Mouse (Mus musculus): Measurements from ENCODE around the gene Aire. TPM values are rescaled to one million over a fixed set of nuclear protein-coding genes. Genes with fewer than 3 reads are reported as not detected.

Aire gene
- polyA plus RNA-seq, 1 experiment from 2014 or later = 0.16 TPM

DNA sequence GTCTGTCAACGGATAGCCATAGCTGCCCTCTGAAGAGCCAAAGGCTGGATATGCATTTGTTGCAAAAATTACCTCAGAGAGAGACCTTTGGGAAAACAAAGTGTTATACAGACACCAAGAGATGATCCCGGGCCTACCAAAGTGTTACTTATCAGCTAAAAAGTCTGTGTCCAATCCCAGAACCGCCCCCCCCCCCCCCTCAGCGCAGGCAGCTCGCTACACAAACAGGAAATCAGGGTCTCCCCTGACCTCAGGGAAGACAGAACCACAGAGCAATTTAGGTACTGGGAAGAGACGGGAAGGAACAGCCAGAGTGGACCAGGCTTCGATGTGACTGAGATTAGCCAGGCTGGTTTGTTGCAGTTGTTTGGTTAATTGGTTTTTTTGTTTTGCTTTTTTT is 36.2 kb downstream of the Aire start:
- H3K27me3 ChIP-seq (ENCODE audit: control insufficient read depth, insufficient read depth, low read length) = no peaks in the 10 kb centered on the region
- H3K4me2 ChIP-seq (ENCODE audit: low read length) = peak overlapping the region; percentile 96
- H3K4me3 ChIP-seq (ENCODE audit: control insufficient read depth in 1 of 2, insufficient read depth in 1 of 2, low read depth in 1 of 2, low read length in 2 of 2) = peak overlapping the region in 1 of 2 experiments; percentile 88; a peak in 1 of 4 replicates
- H3K9me3 ChIP-seq (ENCODE audit: control insufficient read depth, low read length) = no peaks in the 10 kb centered on the region
- H3K4me1 ChIP-seq (ENCODE audit: control insufficient read depth in 2 of 2, insufficient read depth in 2 of 2, low read length in 2 of 2) = peaks cover 23 to 36% of the 10 kb centered on the region in 2 experiments
- WGBS = 37% methylated on average over 7 of the region's 7 CpGs
- H3K36me3 ChIP-seq (ENCODE audit: control insufficient read depth, insufficient read depth, low read length) = peaks cover 31% of the 10 kb centered on the region
- H3K9ac ChIP-seq (ENCODE audit: low read length) = peak overlapping the region; percentile 14; the same call in 1 of the 2 replicates
- no peak for ATAC-seq (ENCODE audit: insufficient number of reproducible peaks, insufficient read depth, low FRiP score, low read depth)
- H3K27ac ChIP-seq (replicated peaks in 1 of 2; ENCODE audit: control insufficient read depth in 1 of 2, insufficient read depth in 1 of 2, low read depth in 2 of 2, low read length in 2 of 2) = peak overlapping the region; percentile 4 to 100; a peak in 1 of 4 replicates

DNA sequence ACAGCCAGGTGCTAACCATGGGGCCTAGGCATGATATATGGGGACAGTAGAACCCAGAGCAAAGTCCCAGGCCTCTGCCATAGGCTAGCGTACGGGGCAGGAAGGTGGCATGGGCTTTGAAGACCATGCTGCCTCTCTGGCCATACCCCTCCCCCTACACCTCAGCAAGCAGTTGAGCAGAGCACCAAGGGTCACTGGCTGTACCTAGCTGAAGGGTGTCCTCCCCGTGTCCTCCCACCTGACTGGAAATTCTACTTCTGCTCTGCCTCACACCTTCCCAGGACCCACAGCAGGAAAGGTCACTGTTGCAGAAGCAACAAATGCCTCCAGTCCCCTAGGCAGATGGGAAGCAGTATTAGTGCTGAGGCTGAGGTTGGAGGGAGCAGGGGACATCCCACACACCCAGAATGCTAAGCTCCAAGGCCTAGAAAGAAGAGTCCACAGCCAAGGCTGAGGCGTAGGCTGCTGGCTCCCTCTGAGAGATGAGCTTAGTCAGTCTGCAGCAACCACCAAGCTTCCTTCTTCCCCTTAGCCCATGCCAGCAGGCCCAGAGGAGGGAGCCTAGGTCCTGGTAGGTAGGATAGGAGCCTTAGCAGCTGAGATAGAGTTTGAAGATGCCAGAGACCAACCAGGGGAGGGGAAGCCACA is 37.5 kb downstream of the Aire start:
- Histone ChIP-seq H3K4me3 (ENCODE audit: control insufficient read depth in 1 of 2, insufficient read depth in 1 of 2, low read depth in 1 of 2, low read length in 2 of 2) (no peak overlapping the region), H3K9me3 (ENCODE audit: control insufficient read depth, low read length) (no peaks in the 10 kb centered on the region), H3K27me3 (ENCODE audit: control insufficient read depth, insufficient read depth, low read length) (no peaks in the 10 kb centered on the region), H3K36me3 (ENCODE audit: control insufficient read depth, insufficient read depth, low read length) (peaks cover 44% of the 10 kb centered on the region), H3K9ac (ENCODE audit: low read length) (0 out of 2 replicates have a peak overlapping the region, but pooled peaks have one; percentile 14), H3K4me2 (ENCODE audit: low read length) (no peak overlapping the region), H3K27ac (replicated peaks in 1 of 2; ENCODE audit: control insufficient read depth in 1 of 2, insufficient read depth in 1 of 2, low read depth in 2 of 2, low read length in 2 of 2) (no peak overlapping the region), H3K4me1 (ENCODE audit: control insufficient read depth in 2 of 2, insufficient read depth in 2 of 2, low read length in 2 of 2) (peaks cover 23 to 36% of the 10 kb centered on the region in 2 experiments)
- 86% methylated on average over 4 of the region's 4 CpGs for WGBS
- no peak for ATAC-seq (ENCODE audit: insufficient number of reproducible peaks, insufficient read depth, low FRiP score, low read depth)

GRCm38 (mm10) chr10:78004479-78005100 is 38.8 kb downstream of the Aire start:
- ATAC-seq (ENCODE audit: insufficient number of reproducible peaks, insufficient read depth, low FRiP score, low read depth) = no peak
- Histone ChIP-seq H3K9ac (ENCODE audit: low read length) (no peak overlapping the region), H3K4me1 (ENCODE audit: control insufficient read depth in 2 of 2, insufficient read depth in 2 of 2, low read length in 2 of 2) (peaks cover 23 to 33% of the 10 kb centered on the region in 2 experiments), H3K4me2 (ENCODE audit: low read length) (no peak overlapping the region), H3K27ac (replicated peaks in 1 of 2; ENCODE audit: control insufficient read depth in 1 of 2, insufficient read depth in 1 of 2, low read depth in 2 of 2, low read length in 2 of 2) (no peak overlapping the region), H3K4me3 (ENCODE audit: control insufficient read depth in 1 of 2, insufficient read depth in 1 of 2, low read depth in 1 of 2, low read length in 2 of 2) (no peak overlapping the region), H3K36me3 (ENCODE audit: control insufficient read depth, insufficient read depth, low read length) (peaks cover 58% of the 10 kb centered on the region), H3K9me3 (ENCODE audit: control insufficient read depth, low read length) (no peaks in the 10 kb centered on the region), H3K27me3 (ENCODE audit: control insufficient read depth, insufficient read depth, low read length) (no peaks in the 10 kb centered on the region)
- 91% methylated on average over 3 of the region's 3 CpGs for WGBS

GRCm38 (mm10) chr10:78002316-78002715 is 41.1 kb downstream of the Aire start:
- Histone ChIP-seq H3K4me1 (ENCODE audit: control insufficient read depth in 2 of 2, insufficient read depth in 2 of 2, low read length in 2 of 2) (peaks cover 9 to 16% of the 10 kb centered on the region in 2 experiments), H3K4me2 (ENCODE audit: low read length) (no peak overlapping the region), H3K4me3 (ENCODE audit: control insufficient read depth in 1 of 2, insufficient read depth in 1 of 2, low read depth in 1 of 2, low read length in 2 of 2) (no peak overlapping the region), H3K27me3 (ENCODE audit: control insufficient read depth, insufficient read depth, low read length) (no peaks in the 10 kb centered on the region), H3K36me3 (ENCODE audit: control insufficient read depth, insufficient read depth, low read length) (peaks cover 80% of the 10 kb centered on the region), H3K9ac (ENCODE audit: low read length) (no peak overlapping the region), H3K9me3 (ENCODE audit: control insufficient read depth, low read length) (no peaks in the 10 kb centered on the region), H3K27ac (replicated peaks in 1 of 2; ENCODE audit: control insufficient read depth in 1 of 2, insufficient read depth in 1 of 2, low read depth in 2 of 2, low read length in 2 of 2) (no peak overlapping the region)
- WGBS = 85% methylated on average over 2 of the region's 2 CpGs
- no peak for ATAC-seq (ENCODE audit: insufficient number of reproducible peaks, insufficient read depth, low FRiP score, low read depth)

DNA sequence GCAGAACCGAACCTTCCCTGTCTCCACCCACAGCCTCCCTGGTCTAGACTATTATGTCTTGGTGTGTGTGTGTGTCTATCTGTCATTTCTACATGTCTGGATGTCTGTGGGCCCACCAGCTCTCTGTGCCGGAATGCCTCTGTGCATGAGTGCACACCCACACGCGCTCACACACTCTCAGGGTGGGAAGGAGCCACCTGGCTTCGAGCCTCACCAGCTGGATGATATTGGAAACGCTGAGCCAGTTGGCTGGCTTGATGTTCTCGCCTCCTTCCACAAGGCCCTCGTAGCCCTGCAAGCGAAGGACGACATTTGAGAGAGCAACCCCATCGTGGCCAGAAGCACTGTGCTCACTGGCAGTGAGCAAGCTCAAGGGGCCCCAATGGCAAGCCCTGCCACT is 41.6 kb downstream of the Aire start:
- 89% methylated on average over 11 of the region's 11 CpGs for WGBS
- no peak for ATAC-seq (ENCODE audit: insufficient number of reproducible peaks, insufficient read depth, low FRiP score, low read depth)

DNA sequence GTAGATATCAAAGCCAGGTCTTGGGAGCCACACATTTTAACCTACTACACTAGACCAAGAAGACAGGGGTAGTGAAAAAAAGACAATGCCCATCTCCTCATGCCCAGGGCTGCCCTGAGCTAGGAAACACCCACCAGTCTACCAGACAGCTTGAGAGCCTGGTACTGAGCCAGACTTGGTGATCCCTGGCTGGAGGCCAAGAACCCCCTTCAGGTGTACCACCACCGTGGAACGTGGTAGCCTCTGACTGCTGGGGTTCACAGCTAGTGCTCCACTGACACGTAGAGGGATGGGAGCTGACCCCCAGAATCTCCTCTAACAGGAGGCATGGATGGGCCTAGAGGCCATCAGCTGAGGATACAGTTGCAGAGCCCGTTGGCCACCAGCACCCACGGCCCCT is 43.2 kb downstream of the Aire start:
- H3K4me3 ChIP-seq (ENCODE audit: control insufficient read depth in 1 of 2, insufficient read depth in 1 of 2, low read depth in 1 of 2, low read length in 2 of 2) = no peak overlapping the region
- H3K27ac ChIP-seq (replicated peaks in 1 of 2; ENCODE audit: control insufficient read depth in 1 of 2, insufficient read depth in 1 of 2, low read depth in 2 of 2, low read length in 2 of 2) = no peak overlapping the region
- H3K4me1 ChIP-seq (ENCODE audit: control insufficient read depth in 2 of 2, insufficient read depth in 2 of 2, low read length in 2 of 2) = no peaks in the 10 kb centered on the region; a peak in 1 of 4 replicates
- H3K9ac ChIP-seq (ENCODE audit: low read length) = no peak overlapping the region
- 94% methylated on average over 5 of the region's 5 CpGs for WGBS
- H3K27me3 ChIP-seq (ENCODE audit: control insufficient read depth, insufficient read depth, low read length) = no peaks in the 10 kb centered on the region
- H3K4me2 ChIP-seq (ENCODE audit: low read length) = no peak overlapping the region
- H3K36me3 ChIP-seq (ENCODE audit: control insufficient read depth, insufficient read depth, low read length) = peaks cover 98% of the 10 kb centered on the region
- no peaks in the 10 kb centered on the region for H3K9me3 ChIP-seq (ENCODE audit: control insufficient read depth, low read length)
- ATAC-seq (ENCODE audit: insufficient number of reproducible peaks, insufficient read depth, low FRiP score, low read depth) = no peak

More for the DNA sequence above, 41.6 kb downstream of the Aire start:
- no peaks in the 10 kb centered on the region for H3K27me3 ChIP-seq (ENCODE audit: control insufficient read depth, insufficient read depth, low read length)
- peaks cover 85% of the 10 kb centered on the region for H3K36me3 ChIP-seq (ENCODE audit: control insufficient read depth, insufficient read depth, low read length)
- no peak overlapping the region for H3K4me3 ChIP-seq (ENCODE audit: control insufficient read depth in 1 of 2, insufficient read depth in 1 of 2, low read depth in 1 of 2, low read length in 2 of 2)
- peaks cover 4 to 10% of the 10 kb centered on the region in 2 experiments for H3K4me1 ChIP-seq (ENCODE audit: control insufficient read depth in 2 of 2, insufficient read depth in 2 of 2, low read length in 2 of 2)
- H3K9me3 ChIP-seq (ENCODE audit: control insufficient read depth, low read length) = no peaks in the 10 kb centered on the region
- no peak overlapping the region for H3K9ac ChIP-seq (ENCODE audit: low read length)
- no peak overlapping the region for H3K27ac ChIP-seq (replicated peaks in 1 of 2; ENCODE audit: control insufficient read depth in 1 of 2, insufficient read depth in 1 of 2, low read depth in 2 of 2, low read length in 2 of 2)
- H3K4me2 ChIP-seq (ENCODE audit: low read length) = no peak overlapping the region

GRCm38 (mm10) chr10:77995639-77996038 is 47.8 kb downstream of the Aire start:
- H3K4me2 ChIP-seq (ENCODE audit: low read length) = no peak overlapping the region
- WGBS = 83% methylated on average over 3 of the region's 3 CpGs
- H3K9ac ChIP-seq (ENCODE audit: low read length) = no peak overlapping the region
- H3K36me3 ChIP-seq (ENCODE audit: control insufficient read depth, insufficient read depth, low read length) = peaks cover 100% of the 10 kb centered on the region
- no peaks in the 10 kb centered on the region for H3K4me1 ChIP-seq (ENCODE audit: control insufficient read depth in 2 of 2, insufficient read depth in 2 of 2, low read length in 2 of 2)
- H3K27me3 ChIP-seq (ENCODE audit: control insufficient read depth, insufficient read depth, low read length) = no peaks in the 10 kb centered on the region
- no peaks in the 10 kb centered on the region for H3K9me3 ChIP-seq (ENCODE audit: control insufficient read depth, low read length)
- H3K27ac ChIP-seq (replicated peaks in 1 of 2; ENCODE audit: control insufficient read depth in 1 of 2, insufficient read depth in 1 of 2, low read depth in 2 of 2, low read length in 2 of 2) = no peak overlapping the region
- no peak for ATAC-seq (ENCODE audit: insufficient number of reproducible peaks, insufficient read depth, low FRiP score, low read depth)
- no peak overlapping the region for H3K4me3 ChIP-seq (ENCODE audit: control insufficient read depth in 1 of 2, insufficient read depth in 1 of 2, low read depth in 1 of 2, low read length in 2 of 2)

All from heart, embryonic 14.5 days (tissue).